ENCODE assay signal across 13 mouse cellular contexts in the genomic region with DNA sequence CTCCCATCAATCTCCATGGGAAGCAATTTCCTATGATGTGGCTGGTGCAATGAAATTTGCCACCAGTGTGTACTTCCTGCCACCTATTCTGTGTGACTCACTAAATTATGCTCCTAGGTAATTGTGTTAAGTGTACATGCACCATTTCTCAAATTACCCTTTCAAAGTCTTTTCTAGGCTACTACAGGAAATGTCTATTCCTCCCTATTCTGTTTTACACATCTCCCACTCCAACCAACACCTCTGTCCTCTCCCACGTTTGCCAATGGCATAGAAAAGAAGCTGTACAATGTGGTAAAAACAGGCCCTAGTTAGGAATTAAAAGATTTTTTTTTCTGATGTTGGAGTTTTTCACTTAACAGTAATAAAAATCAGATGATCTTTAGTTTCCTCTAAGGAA.
"Had no signal": no experiment of that assay in that cellular context is flagged by ENCODE, and none has a peak within 500 bp of the region (broad histone marks: within the 10 kb centered on the region; RNA-seq: fewer than 3 reads in every experiment).

No protein-coding gene starts in this region.

- DNase-seq: gastrocnemius, adult 2 months; gastrocnemius, postnatal 10 days; gastrocnemius, postnatal 25 days; heart, adult 18-20 months; heart, postnatal 10 days; heart, postnatal 4 days; kidney, adult 18-20 months; kidney, adult 8-10 months; kidney, postnatal 10 days; kidney, postnatal 25 days; kidney, postnatal 4 days; liver; liver, embryonic 13.5 days had no signal
